Mouse (Mus musculus): ENCODE measurements around the gene Olfr653.

Olfr653 gene

GRCm38 (mm10) chr7:104577014-104577413 lies at the start of gene Olfr653:
Gene Olfr653 (plus strand): TSS chr7:104577314.
- DNase-seq: no peak

GRCm38 (mm10) chr7:104549833-104550232 lies 27.3 kb upstream of the Olfr653 start, which contains the start of gene Olfr651:
Gene Olfr651 (plus strand): TSS chr7:104550133.
- no peak for DNase-seq

GRCm38 (mm10) chr7:104552700-104553099 lies 24.4 kb upstream of the Olfr653 start:
- DNase-seq: no peak

- DNase-seq: no peak
Measured at GRCm38 (mm10) chr7:104560601-104561000, 16.5 kb upstream of the Olfr653 start, which contains the start of gene Olfr652. Gene Olfr652 (plus strand): TSS chr7:104560901.

- no peak for DNase-seq
Measured at GRCm38 (mm10) chr7:104580846-104581245, 3.7 kb downstream of the Olfr653 start.

- no peak for DNase-seq
Measured at GRCm38 (mm10) chr7:104581429-104581828, 4.3 kb downstream of the Olfr653 start.

GRCm38 (mm10) chr7:104586725-104587124 lies 9.6 kb downstream of the Olfr653 start, which contains the start of gene Olfr654:
Gene Olfr654 (plus strand): TSS chr7:104587025.
- no peak for DNase-seq

- DNase-seq: no peak
Measured at GRCm38 (mm10) chr7:104588274-104588673, 11.2 kb downstream of the Olfr653 start.

GRCm38 (mm10) chr7:104601679-104602078 lies 24.6 kb downstream of the Olfr653 start, which contains the start of gene Olfr655:
Gene Olfr655 (minus strand): TSS chr7:104601779.
- no peak for DNase-seq

- DNase-seq: no peak
Measured at GRCm38 (mm10) chr7:104603173-104603572, 26.1 kb downstream of the Olfr653 start.

- DNase-seq: no peak
Measured at GRCm38 (mm10) chr7:104604727-104605126, 27.6 kb downstream of the Olfr653 start.

GRCm38 (mm10) chr7:104613655-104614054 lies 36.5 kb downstream of the Olfr653 start, which contains the start of gene Olfr656:
Gene Olfr656 (plus strand): TSS chr7:104613955.
- DNase-seq: no peak

GRCm38 (mm10) chr7:104624494-104624893 lies 47.4 kb downstream of the Olfr653 start, which contains the start of gene Olfr657:
Gene Olfr657 (plus strand): TSS chr7:104624794.
- no peak for DNase-seq
